Mouse (Mus musculus) embryonic fibroblast, embryonic 13.5 days (primary cell): Measurements from ENCODE around the gene Syce2.

ENCODE experiments used
- CTCF ChIP-seq: IDR thresholded peaks from 2 replicates; pipeline ENCODE4 v1.5.1; 2011; ENCODE audit warnings: mild to moderate bottlenecking, control low read depth, low read length, moderate library complexity, borderline replicate concordance; ENCODE audit not compliant: insufficient read depth
- POLR2A ChIP-seq: IDR thresholded peaks from 2 replicates; pipeline ENCODE4 v1.6.1; 2011; ENCODE audit warnings: low read depth, mild to moderate bottlenecking, control low read depth, low read length, moderate library complexity

DNA sequence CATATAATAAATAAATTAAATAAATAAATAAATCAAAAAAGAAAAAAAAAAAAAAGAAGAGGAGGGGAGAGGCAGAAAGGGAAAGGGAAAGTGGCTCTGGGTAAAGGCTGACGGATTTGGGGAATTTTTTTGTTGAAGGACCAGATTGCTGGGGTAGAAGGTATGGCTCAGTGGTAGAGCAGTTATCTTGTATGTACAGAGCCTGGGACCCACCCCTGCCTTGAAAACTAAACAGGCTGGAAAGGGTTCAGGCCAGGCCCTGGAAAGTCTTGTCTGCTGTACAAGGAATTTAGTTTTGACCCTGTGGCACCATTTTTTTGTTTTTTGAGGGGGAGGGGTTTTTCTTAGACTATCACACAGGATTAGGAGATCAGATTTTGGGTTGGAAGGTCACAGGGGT is 7.0 kb downstream of the Syce2 start:
- TF ChIP-seq CTCF (no peak), POLR2A (no peak)
